Mouse (Mus musculus): ENCODE measurements around the gene Spats2.
"Not testable (repeated sequence)": the region's sequence is repeated elsewhere in the genome, so short reads cannot be mapped to it uniquely, and the experiment has no call there.

The Spats2 gene

GRCm38 (mm10) chr15:99151324-99151723, 25.6 kb downstream of the Spats2 start:
- DNase-seq = no peak

GRCm38 (mm10) chr15:99153466-99153865, 27.8 kb downstream of the Spats2 start:
- no peak for DNase-seq

- not testable (repeated sequence) for DNase-seq
Measured at GRCm38 (mm10) chr15:99154515-99154914, 28.8 kb downstream of the Spats2 start.

- DNase-seq = no peak
Measured at GRCm38 (mm10) chr15:99163512-99164365, 38.0 kb downstream of the Spats2 start.

- DNase-seq = no peak
Measured at GRCm38 (mm10) chr15:99172131-99172530, 46.4 kb downstream of the Spats2 start.

GRCm38 (mm10) chr15:99179639-99180038, 53.9 kb downstream of the Spats2 start:
- no peak for DNase-seq

GRCm38 (mm10) chr15:99184217-99184914, 58.6 kb downstream of the Spats2 start:
- no peak for DNase-seq

GRCm38 (mm10) chr15:99194358-99194757, 68.6 kb downstream of the Spats2 start:
- no peak for DNase-seq

- no peak for DNase-seq
Measured at GRCm38 (mm10) chr15:99195043-99195442, 69.3 kb downstream of the Spats2 start.

- no peak for DNase-seq
Measured at GRCm38 (mm10) chr15:99198761-99199160, 73.0 kb downstream of the Spats2 start.

GRCm38 (mm10) chr15:99205959-99206358, 80.2 kb downstream of the Spats2 start:
- DNase-seq = no peak

GRCm38 (mm10) chr15:99213183-99213582, 87.5 kb downstream of the Spats2 start:
- DNase-seq = no peak

GRCm38 (mm10) chr15:99214941-99215340, 89.2 kb downstream of the Spats2 start:
- no peak for DNase-seq

GRCm38 (mm10) chr15:99215741-99216463, 90.2 kb downstream of the Spats2 start:
- no peak for DNase-seq

- no peak for DNase-seq
Measured at GRCm38 (mm10) chr15:99217630-99218029, 91.9 kb downstream of the Spats2 start.

GRCm38 (mm10) chr15:99221315-99221952, 95.7 kb downstream of the Spats2 start:
- no peak for DNase-seq

GRCm38 (mm10) chr15:99222794-99223584, 97.3 kb downstream of the Spats2 start:
- no peak for DNase-seq

- peak; percentile 62 for DNase-seq
Measured at GRCm38 (mm10) chr15:99223585-99224207, 98.0 kb downstream of the Spats2 start.

- peak; percentile 66 for DNase-seq
Measured at GRCm38 (mm10) chr15:99224208-99224911, 98.6 kb downstream of the Spats2 start, which contains the start of gene Kcnh3. Kcnh3 (plus strand) TSS chr15:99224861.

GRCm38 (mm10) chr15:99225081-99225810, 99.5 kb downstream of the Spats2 start:
- no peak for DNase-seq

All from cerebellum, adult 11-12 months (tissue).